Mouse (Mus musculus): ENCODE data around the gene Chic2. TPM values are rescaled to one million over a fixed set of nuclear protein-coding genes. Genes with fewer than 3 reads are reported as not detected.

Gene Chic2
- polyA plus RNA-seq, 1 experiment from 2014 or later, result 40.0 TPM

- Histone ChIP-seq H3K27ac (peak overlapping the region; percentile 46; the same call in 1 of the 2 replicates), H3K9me3 (replicated peaks) (no peaks in the 10 kb centered on the region), H3K36me3 (no peaks in the 10 kb centered on the region), H3K27me3 (ENCODE audit: low read depth, poor library complexity, severe bottlenecking) (peaks cover 15% of the 10 kb centered on the region), H3K4me1 (peaks cover 35% of the 10 kb centered on the region), H3K4me3 (no peak overlapping the region)
- DNase-seq (ENCODE audit: low spot score), result peak; percentile 75
- WGBS, result 31% methylated on average over 14 of the region's 14 CpGs
These were observed 83.6 kb downstream of the Chic2 start for GRCm38 (mm10) chr5:74960840-74961543.

GRCm38 (mm10) chr5:74960306-74960705, 84.3 kb downstream of the Chic2 start:
- H3K4me1 ChIP-seq, result peaks cover 38% of the 10 kb centered on the region
- H3K27me3 ChIP-seq (ENCODE audit: low read depth, poor library complexity, severe bottlenecking), result peaks cover 21% of the 10 kb centered on the region
- H3K9me3 ChIP-seq (replicated peaks), result no peaks in the 10 kb centered on the region
- no peak overlapping the region for H3K27ac ChIP-seq
- DNase-seq (ENCODE audit: low spot score), result no peak
- no peak overlapping the region for H3K4me3 ChIP-seq
- 56% methylated on average over 9 of the region's 9 CpGs for WGBS
- H3K36me3 ChIP-seq, result no peaks in the 10 kb centered on the region

DNA sequence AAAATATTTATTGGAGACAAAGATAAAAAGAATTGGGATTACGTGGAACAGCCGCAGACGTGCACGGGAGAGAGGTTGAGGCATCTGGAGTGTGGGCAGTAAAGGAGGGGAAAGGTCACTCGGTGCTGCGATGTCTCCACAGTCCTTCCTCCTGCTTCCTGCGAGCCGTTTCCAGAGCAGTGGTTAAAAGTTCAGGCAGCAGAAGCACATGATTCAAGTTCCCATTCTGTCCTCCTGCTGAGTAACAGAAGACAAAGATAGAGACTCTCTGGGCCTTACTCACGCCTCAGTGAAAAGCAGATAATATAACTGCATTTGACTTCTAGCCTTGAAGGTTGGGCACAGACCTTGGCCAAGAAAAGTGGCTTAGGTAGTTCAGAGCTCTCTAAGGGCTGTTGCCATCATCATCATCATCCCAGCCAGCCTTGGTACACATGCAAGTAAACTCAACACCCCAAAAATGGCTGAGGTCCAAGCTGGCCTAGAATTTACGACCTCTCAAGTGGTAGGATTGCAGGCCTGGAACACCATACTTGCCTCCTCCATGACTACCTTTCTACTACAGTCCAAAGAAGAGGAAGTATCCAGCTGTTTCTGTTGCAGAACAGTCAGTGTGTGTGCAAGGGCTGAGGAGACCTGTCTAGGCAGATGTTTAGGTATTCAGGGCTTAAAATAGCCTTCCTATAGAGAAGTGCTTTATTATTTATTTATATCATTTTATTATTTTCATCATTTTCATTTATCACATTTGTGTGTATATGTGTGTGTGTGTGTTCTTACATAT, 87.1 kb downstream of the Chic2 start:
- Histone ChIP-seq H3K9me3 (replicated peaks) (no peaks in the 10 kb centered on the region), H3K36me3 (no peaks in the 10 kb centered on the region), H3K27ac (no peak overlapping the region; the same call in 1 of the 2 replicates), H3K4me1 (peaks cover 34% of the 10 kb centered on the region), H3K4me3 (no peak overlapping the region), H3K27me3 (ENCODE audit: low read depth, poor library complexity, severe bottlenecking) (peaks cover 29% of the 10 kb centered on the region)
- 31% methylated on average over 10 of the region's 10 CpGs for WGBS
- DNase-seq (ENCODE audit: low spot score), result no peak

- H3K9me3 ChIP-seq (replicated peaks), result no peaks in the 10 kb centered on the region
- no peak for DNase-seq (ENCODE audit: low spot score)
- peaks cover 34% of the 10 kb centered on the region for H3K4me1 ChIP-seq
- peaks cover 29% of the 10 kb centered on the region for H3K27me3 ChIP-seq (ENCODE audit: low read depth, poor library complexity, severe bottlenecking)
- peak overlapping the region; percentile 23; the same call in 1 of the 2 replicates for H3K4me3 ChIP-seq
- H3K27ac ChIP-seq, result no peak overlapping the region
- no peaks in the 10 kb centered on the region for H3K36me3 ChIP-seq
- 14% methylated on average over 9 of the region's 9 CpGs for WGBS
These were observed 88.2 kb downstream of the Chic2 start for GRCm38 (mm10) chr5:74956335-74956734.

DNA sequence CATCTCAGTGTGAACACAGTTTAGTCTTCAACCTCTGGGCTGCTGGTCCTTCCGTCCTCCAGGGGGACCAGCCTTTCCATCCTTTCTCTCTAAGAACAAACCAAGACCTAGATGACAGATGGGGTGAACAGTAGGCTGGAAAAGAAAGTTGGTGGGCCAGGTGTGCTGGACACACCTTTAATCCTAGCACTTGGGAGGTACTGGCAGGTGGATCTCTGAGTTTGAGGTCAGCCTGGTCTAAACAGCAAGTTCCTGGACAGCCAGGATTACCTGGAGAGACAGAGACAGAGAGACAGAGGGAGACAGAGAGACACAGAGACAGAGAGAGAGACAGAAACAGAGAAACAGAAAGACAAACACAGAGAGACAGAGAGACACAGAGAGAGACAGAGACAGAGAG, 89.0 kb downstream of the Chic2 start:
- WGBS, result 80% methylated on average over 1 of the region's 1 CpGs
- Histone ChIP-seq H3K9me3 (replicated peaks) (no peaks in the 10 kb centered on the region), H3K27ac (no peak overlapping the region), H3K4me1 (peaks cover 29% of the 10 kb centered on the region), H3K36me3 (no peaks in the 10 kb centered on the region), H3K4me3 (no peak overlapping the region), H3K27me3 (ENCODE audit: low read depth, poor library complexity, severe bottlenecking) (peaks cover 25% of the 10 kb centered on the region)
- DNase-seq (ENCODE audit: low spot score), result no peak

DNA sequence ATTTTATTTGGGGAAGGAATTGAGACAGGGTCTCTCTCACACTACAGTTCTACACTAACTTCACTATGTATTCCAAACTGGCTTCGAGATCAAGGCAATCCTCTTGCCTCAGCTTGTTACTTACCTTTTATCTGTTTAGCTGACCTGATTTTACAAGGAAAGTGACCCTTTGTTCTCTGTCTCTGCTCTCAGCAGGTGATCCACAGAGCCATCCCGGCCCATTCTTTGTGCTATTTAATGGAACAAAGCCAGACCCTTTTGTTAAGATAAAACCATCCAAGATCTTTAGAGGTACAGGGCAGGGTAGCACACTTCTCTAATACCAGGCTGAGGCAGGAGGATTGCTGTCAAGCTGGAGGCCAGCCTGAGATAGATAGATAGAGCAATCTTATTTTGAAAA, 91.6 kb downstream of the Chic2 start:
- 52% methylated on average over 2 of the region's 2 CpGs for WGBS
- peaks cover 27% of the 10 kb centered on the region for H3K27me3 ChIP-seq (ENCODE audit: low read depth, poor library complexity, severe bottlenecking)

DNA sequence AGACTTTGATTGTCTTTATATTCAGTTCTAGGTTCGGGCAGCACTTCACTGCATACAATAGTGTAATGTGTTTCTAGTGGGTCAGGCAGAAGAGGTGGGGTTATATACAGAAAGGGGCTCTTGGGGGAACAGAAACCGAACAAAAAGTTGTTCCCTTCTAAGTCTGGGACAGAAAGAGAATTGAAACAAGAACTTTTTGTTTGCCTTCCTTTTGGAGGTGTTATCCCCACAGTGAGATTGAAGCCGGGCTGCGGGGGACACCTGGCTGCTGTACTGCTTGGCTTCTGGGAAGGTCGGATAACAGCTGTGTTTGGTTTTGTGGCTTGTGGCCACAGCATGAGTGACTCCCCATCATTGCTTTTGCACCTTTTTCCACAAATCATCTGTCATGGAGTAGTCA, 93.2 kb downstream of the Chic2 start:
- Histone ChIP-seq H3K36me3 (no peaks in the 10 kb centered on the region), H3K27ac (no peak overlapping the region), H3K4me1 (peaks cover 6% of the 10 kb centered on the region), H3K9me3 (replicated peaks) (no peaks in the 10 kb centered on the region), H3K4me3 (no peak overlapping the region), H3K27me3 (ENCODE audit: low read depth, poor library complexity, severe bottlenecking) (peaks cover 34% of the 10 kb centered on the region)
- WGBS, result 87% methylated on average over 5 of the region's 5 CpGs
- no peak for DNase-seq (ENCODE audit: low spot score)

More for the DNA sequence above, 91.6 kb downstream of the Chic2 start:
- H3K4me1 ChIP-seq, result peaks cover 22% of the 10 kb centered on the region
- no peak overlapping the region for H3K27ac ChIP-seq
- H3K9me3 ChIP-seq (replicated peaks), result no peaks in the 10 kb centered on the region
- no peak for DNase-seq (ENCODE audit: low spot score)
- no peaks in the 10 kb centered on the region for H3K36me3 ChIP-seq
- no peak overlapping the region for H3K4me3 ChIP-seq

DNA sequence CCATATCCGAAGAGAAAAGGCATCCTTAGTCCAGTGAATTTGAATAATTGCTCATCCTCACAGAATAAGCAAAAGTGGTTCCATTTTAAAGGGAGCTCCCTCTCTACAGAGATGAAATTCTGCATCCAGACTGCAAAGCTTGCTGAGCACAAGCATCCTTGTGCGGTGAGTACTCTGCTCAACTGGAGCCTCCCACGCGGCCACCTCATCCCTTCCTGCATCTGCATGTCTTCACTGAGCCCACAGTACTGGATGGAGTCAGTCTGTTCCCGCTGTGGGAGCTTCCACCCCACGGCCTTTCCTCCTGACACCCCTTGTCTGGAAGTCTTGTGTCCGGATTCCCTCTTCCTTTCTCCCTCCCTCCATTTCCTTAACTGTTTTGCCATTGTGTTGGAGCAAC, 95.3 kb downstream of the Chic2 start:
- Histone ChIP-seq H3K27me3 (ENCODE audit: low read depth, poor library complexity, severe bottlenecking) (peaks cover 27% of the 10 kb centered on the region), H3K36me3 (no peaks in the 10 kb centered on the region), H3K4me1 (peaks cover 3% of the 10 kb centered on the region), H3K4me3 (no peak overlapping the region), H3K9me3 (replicated peaks) (no peaks in the 10 kb centered on the region), H3K27ac (no peak overlapping the region)
- no peak for DNase-seq (ENCODE audit: low spot score)
- 85% methylated on average over 7 of the region's 7 CpGs for WGBS

DNA sequence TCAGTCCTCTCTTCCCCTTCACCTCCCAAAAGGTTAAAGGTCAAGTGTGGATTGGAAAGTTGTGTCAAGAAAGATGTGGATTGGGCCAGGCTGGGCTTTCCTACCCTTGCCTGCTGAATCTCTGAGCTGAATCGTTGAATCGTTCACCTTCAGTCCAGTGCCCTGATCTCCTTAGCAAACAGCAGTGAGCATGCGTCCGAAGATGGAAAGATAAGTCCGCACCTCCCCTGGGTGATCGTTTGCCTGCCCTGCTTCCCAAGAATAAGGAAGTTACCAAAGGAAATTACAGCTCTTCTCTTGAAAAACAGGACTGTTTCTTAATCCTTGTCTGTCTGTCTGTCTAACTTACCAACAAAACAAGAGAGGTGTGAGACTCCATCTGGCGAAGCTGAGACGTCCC, 96.1 kb downstream of the Chic2 start:
- WGBS, result 68% methylated on average over 8 of the region's 8 CpGs
- H3K27ac ChIP-seq, result no peak overlapping the region
- H3K36me3 ChIP-seq, result no peaks in the 10 kb centered on the region
- H3K27me3 ChIP-seq (ENCODE audit: low read depth, poor library complexity, severe bottlenecking), result peaks cover 27% of the 10 kb centered on the region
- H3K9me3 ChIP-seq (replicated peaks), result no peaks in the 10 kb centered on the region
- no peak for DNase-seq (ENCODE audit: low spot score)
- no peak overlapping the region for H3K4me3 ChIP-seq
- peaks cover 11% of the 10 kb centered on the region for H3K4me1 ChIP-seq

Other genes with a start within 250 kb of the Chic2 start
- gene Gsx2, start 30.8 kb upstream of the Chic2 start, polyA plus RNA-seq (2016; fragmentation: Nextera tagmentation; extraction: Ambion mirVana), result not detected in 2 replicates
- gene Pdgfra, start 107.5 kb upstream of the Chic2 start, polyA plus RNA-seq (2016; fragmentation: Nextera tagmentation; extraction: Ambion mirVana), result 69.2 and 111 TPM in 2 replicates